Mouse (Mus musculus) liver, embryonic 13.5 days (tissue): Measurements from ENCODE around the gene Ulk4. TPM values are rescaled to one million over a fixed set of nuclear protein-coding genes. Genes with fewer than 3 reads are reported as not detected.

Experiments used
- ATAC-seq: fragments of 200-750 bp; cut with Nextera tagmentation; 2 replicates; pipeline ENCODE4 v1.8.0; 2017; ENCODE audit warnings: low read depth, mild to moderate bottlenecking, moderate number of reproducible peaks, moderate library complexity
- DNase-seq: peaks from one replicate; pipeline ENCODE4 v3.0.0; 2022
- H3K27ac ChIP-seq: fragments of 300-500 bp; sonication (generic); 2 replicates; pipeline ENCODE4 v1.5.1; 2015; ENCODE audit warnings: moderate library complexity, mild to moderate bottlenecking, inconsistent platforms
- H3K27me3 ChIP-seq: fragments of 300-500 bp; sonication (generic); 2 replicates; pipeline ENCODE4 v1.6.1; 2015; ENCODE audit warnings: mild to moderate bottlenecking, inconsistent platforms
- H3K36me3 ChIP-seq: fragments of 300-500 bp; sonication (generic); 2 replicates; pipeline ENCODE4 v1.6.1; 2015; ENCODE audit warnings: mild to moderate bottlenecking, inconsistent platforms
- H3K4me1 ChIP-seq: fragments of 300-500 bp; sonication (generic); replicated peaks from 2 replicates; pipeline ENCODE4 v1.6.1; 2015; ENCODE audit warnings: inconsistent platforms
- H3K4me2 ChIP-seq: fragments of 300-500 bp; sonication (generic); 2 replicates; pipeline ENCODE4 v1.6.1; 2015; ENCODE audit warnings: inconsistent platforms, mild to moderate bottlenecking, moderate library complexity
- H3K4me3 ChIP-seq: fragments of 300-500 bp; sonication (generic); replicated peaks from 2 replicates; pipeline ENCODE4 v1.5.1; 2015; ENCODE audit warnings: mild to moderate bottlenecking, inconsistent platforms
- H3K9ac ChIP-seq: fragments of 300-500 bp; sonication (generic); 2 replicates; pipeline ENCODE4 v1.6.1; 2015; ENCODE audit warnings: mild to moderate bottlenecking, inconsistent platforms
- H3K9me3 ChIP-seq: fragments of 300-500 bp; sonication (generic); replicated peaks from 2 replicates; pipeline ENCODE4 v1.6.1; 2016; ENCODE audit warnings: inconsistent platforms
- WGBS: fragments of 180-500 bp; shearing (Covaris S2); methylation state at CpG from one replicate; pipeline ENCODE4 v1.1.7; 2015; ENCODE audit not compliant: insufficient replicate concordance; 5-methylcytosine and 5-hydroxymethylcytosine counted together
- polyA plus RNA-seq: library from polyadenylated mRNA; unstranded; fragments of >200 nt; fragmentation: Nextera tagmentation; extraction: Ambion mirVana; gene quantifications from 2 replicates; pipeline ENCODE4 v1.2.1, GENCODE M21; 2015

Ulk4 gene
- polyA plus RNA-seq, 1 experiment from 2014 or later = 37.0 TPM

DNA sequence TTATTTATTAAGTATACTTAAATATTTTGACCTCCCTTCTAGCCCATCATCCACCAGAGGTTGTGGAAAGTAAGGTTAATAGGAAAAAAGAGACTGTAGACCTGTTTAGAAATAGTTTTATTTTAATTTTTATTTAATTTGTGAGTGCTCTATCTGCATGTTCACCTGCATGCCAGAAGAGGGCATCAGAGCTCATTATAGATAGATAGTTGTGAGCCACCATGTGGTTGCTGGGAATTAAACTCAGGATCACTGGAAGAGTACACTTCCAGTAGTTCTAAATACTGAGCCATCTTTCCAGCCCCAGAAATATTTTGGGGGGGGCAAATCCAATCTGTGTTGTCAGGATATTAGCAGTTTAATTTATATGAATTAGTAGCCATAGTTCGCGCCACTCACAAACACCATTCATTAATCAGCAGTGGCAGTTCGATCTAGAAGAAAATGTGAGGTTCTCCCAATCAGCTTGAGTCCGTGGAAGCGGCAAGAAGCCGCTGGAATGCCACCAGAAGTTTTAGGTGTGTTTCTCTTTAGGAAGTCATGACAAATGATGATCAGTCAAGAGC lies 6.7 kb upstream of the Ulk4 start:
- no peak for DNase-seq
- Histone ChIP-seq H3K27ac (no peak overlapping the region), H3K9me3 (no peaks in the 10 kb centered on the region), H3K4me2 (no peak overlapping the region), H3K36me3 (no peaks in the 10 kb centered on the region), H3K4me3 (no peak overlapping the region), H3K4me1 (peaks cover 28% of the 10 kb centered on the region), H3K27me3 (no peaks in the 10 kb centered on the region), H3K9ac (no peak overlapping the region)
- WGBS = 87% methylated on average over 6 of the region's 6 CpGs
- ATAC-seq = no peak

DNA sequence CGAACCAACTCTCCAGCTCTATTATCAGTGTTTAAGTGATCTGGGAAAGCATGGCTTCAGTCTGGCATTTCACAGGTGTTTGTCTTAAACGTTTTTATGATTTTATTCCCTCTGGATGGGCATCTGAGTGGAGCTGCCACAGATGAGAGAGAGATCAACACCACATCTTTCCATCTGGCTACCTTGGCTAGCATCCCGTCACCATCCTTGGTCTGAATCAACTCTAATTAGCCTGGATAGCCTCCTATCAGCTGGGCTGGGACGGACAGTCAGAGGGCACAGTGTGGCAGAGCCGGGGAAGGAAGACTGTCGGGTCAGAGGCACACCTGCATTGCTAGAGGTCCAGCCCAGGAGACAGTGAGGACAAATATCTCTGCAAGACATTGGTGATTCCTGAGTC lies 4.9 kb upstream of the Ulk4 start:
- Histone ChIP-seq H3K4me1 (peaks cover 32% of the 10 kb centered on the region), H3K27me3 (no peaks in the 10 kb centered on the region), H3K4me2 (no peak overlapping the region), H3K27ac (no peak overlapping the region), H3K9ac (no peak overlapping the region), H3K4me3 (no peak overlapping the region), H3K36me3 (no peaks in the 10 kb centered on the region), H3K9me3 (no peaks in the 10 kb centered on the region)
- DNase-seq (no peak), ATAC-seq (no peak)
- WGBS = 68% methylated on average over 6 of the region's 6 CpGs

DNA sequence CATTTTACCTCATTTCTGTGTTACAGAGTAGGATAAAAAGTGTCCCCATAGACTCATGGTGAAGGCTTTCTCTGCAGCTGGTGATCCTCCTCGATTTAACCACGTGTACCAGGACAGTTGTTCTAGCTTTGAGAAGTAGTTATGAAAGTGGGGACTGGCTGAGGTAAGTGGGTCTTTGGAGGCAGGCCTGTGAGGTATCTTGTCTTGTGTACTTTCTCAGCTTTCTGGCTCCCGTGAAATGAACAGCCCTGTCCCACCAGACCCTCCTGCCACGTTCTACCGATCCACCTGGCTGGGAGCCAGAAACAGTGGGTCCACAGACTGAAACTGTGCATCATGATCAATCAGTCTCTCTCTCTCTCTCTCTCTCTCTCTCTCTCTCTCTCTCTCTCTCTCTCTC lies 2.2 kb upstream of the Ulk4 start:
- Histone ChIP-seq H3K9ac (no peak overlapping the region), H3K4me2 (no peak overlapping the region), H3K27me3 (no peaks in the 10 kb centered on the region), H3K4me3 (no peak overlapping the region), H3K27ac (no peak overlapping the region), H3K9me3 (no peaks in the 10 kb centered on the region), H3K36me3 (no peaks in the 10 kb centered on the region), H3K4me1 (peaks cover 17% of the 10 kb centered on the region)
- ATAC-seq = no peak
- 81% methylated on average over 5 of the region's 5 CpGs for WGBS
- no peak for DNase-seq

GRCm38 (mm10) chr9:121276745-121277117 lies 266 bp downstream of the Ulk4 start:
- WGBS = 18% methylated on average over 15 of the region's 15 CpGs
- peaks cover 17% of the 10 kb centered on the region for H3K4me1 ChIP-seq
- DNase-seq (no peak), ATAC-seq (no peak)
- H3K36me3 ChIP-seq = no peaks in the 10 kb centered on the region
- peak overlapping the region; percentile 67 for H3K9ac ChIP-seq
- H3K4me2 ChIP-seq = peak overlapping the region; percentile 87
- no peaks in the 10 kb centered on the region for H3K9me3 ChIP-seq
- H3K27ac ChIP-seq = no peak overlapping the region
- peak overlapping the region; percentile 77 for H3K4me3 ChIP-seq
- H3K27me3 ChIP-seq = no peaks in the 10 kb centered on the region

- no peak for ATAC-seq
- H3K9ac ChIP-seq = no peak overlapping the region; the same call in 1 of the 2 replicates
- 48% methylated on average over 4 of the region's 4 CpGs for WGBS
Measured at GRCm38 (mm10) chr9:121271561-121271960, 5.4 kb downstream of the Ulk4 start.

DNA sequence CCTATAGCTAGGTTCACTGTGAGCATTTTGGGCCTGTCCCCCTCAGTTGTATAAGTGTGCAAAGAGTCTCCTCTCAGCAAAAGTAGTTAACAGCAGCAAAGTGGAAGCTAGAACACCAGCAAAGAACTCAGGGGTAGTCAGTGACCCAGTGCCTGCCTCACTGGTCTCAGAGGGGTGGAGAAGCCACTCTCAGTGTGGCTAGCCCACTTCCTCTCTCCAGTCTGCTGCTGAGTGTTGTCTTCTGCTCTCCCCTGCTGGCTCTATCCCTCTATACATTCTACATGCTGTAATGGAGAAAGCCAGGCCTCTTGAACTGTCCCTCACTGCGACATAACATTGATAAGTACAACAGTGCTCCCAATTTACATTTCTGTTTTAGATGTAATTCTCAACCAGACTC lies 5.8 kb downstream of the Ulk4 start:
- no peaks in the 10 kb centered on the region for H3K9me3 ChIP-seq
- H3K4me3 ChIP-seq = no peak overlapping the region
- no peak overlapping the region for H3K27ac ChIP-seq
- H3K9ac ChIP-seq = no peak overlapping the region; the same call in 1 of the 2 replicates
- no peak overlapping the region for H3K4me2 ChIP-seq
- H3K27me3 ChIP-seq = no peaks in the 10 kb centered on the region
- no peaks in the 10 kb centered on the region for H3K36me3 ChIP-seq
- WGBS = 70% methylated on average over 1 of the region's 1 CpGs
- no peaks in the 10 kb centered on the region for H3K4me1 ChIP-seq
- ATAC-seq = no peak
- DNase-seq = no peak

More at GRCm38 (mm10) chr9:121271561-121271960, 5.4 kb downstream of the Ulk4 start:
- Histone ChIP-seq H3K4me1 (peaks cover 2% of the 10 kb centered on the region), H3K27ac (no peak overlapping the region), H3K36me3 (no peaks in the 10 kb centered on the region), H3K9me3 (no peaks in the 10 kb centered on the region), H3K4me2 (no peak overlapping the region), H3K27me3 (no peaks in the 10 kb centered on the region), H3K4me3 (no peak overlapping the region)
- no peak for DNase-seq

DNA sequence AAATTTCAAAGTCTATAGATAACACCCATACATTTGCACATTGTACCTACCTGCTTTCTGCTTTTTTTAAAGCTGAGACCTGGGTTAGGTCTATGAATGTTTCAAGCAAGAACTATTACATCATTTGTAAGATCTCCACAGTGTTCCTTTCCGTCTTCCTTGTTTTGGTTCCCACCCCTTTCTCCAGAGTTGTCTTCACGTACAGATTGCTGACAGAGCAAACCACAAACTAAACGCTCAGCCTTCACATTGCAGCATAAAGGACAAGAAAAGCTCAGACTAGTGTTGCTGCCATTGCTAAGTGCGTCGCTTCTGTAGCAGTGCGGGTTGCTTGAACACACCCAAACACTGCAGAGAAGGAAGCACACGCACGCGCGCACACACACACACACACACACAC lies 11.7 kb downstream of the Ulk4 start:
- no peaks in the 10 kb centered on the region for H3K9me3 ChIP-seq
- 47% methylated on average over 10 of the region's 10 CpGs for WGBS
- ATAC-seq (no peak), DNase-seq (no peak)
- H3K4me2 ChIP-seq = no peak overlapping the region
- no peaks in the 10 kb centered on the region for H3K36me3 ChIP-seq
- no peaks in the 10 kb centered on the region for H3K4me1 ChIP-seq
- no peak overlapping the region for H3K4me3 ChIP-seq
- H3K27ac ChIP-seq = no peak overlapping the region
- H3K9ac ChIP-seq = no peak overlapping the region
- H3K27me3 ChIP-seq = no peaks in the 10 kb centered on the region

DNA sequence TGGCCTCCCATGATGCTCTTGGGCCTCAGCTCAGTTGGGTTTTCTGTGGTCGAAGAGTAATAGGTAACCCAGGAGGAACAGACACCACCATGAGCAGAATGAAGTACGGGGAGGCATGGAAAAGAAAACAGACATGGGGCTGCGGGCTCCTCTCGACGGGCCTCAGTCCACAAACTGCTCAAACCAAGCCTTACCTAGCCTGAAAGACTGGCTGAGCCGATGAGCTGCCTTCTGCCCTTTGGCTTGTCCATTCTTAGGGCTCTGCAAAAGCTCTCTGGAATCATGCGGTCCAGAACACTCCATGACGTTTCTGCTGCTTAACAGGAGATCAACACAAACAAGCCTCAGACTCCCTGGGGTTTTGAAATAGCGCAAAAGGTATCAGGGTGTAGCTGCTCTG lies 19.9 kb downstream of the Ulk4 start:
- Histone ChIP-seq H3K4me2 (no peak overlapping the region), H3K27ac (no peak overlapping the region), H3K9me3 (no peaks in the 10 kb centered on the region), H3K4me1 (no peaks in the 10 kb centered on the region), H3K4me3 (no peak overlapping the region), H3K9ac (no peak overlapping the region), H3K27me3 (no peaks in the 10 kb centered on the region), H3K36me3 (no peaks in the 10 kb centered on the region)
- ATAC-seq (no peak), DNase-seq (no peak)
- 63% methylated on average over 9 of the region's 9 CpGs for WGBS

DNA sequence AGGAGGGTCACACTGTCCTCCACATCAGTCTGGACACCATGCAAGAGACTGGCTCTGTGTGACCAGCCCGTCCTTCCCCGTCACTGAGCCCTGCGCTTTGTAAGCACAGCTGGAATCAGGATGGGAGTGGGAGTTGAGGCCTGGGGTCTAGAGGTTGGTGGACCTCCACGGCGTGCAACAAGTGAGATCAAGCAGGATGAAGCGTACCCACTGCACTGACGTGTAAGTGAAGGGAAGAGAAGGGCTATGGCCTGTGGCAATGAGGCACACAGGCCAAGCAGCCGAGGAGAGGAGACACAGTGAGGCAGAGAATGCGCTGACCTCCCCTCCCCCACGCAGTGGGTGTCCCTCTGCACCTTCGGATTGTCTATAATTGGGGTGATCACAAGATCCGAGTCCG lies 22.2 kb downstream of the Ulk4 start:
- 79% methylated on average over 13 of the region's 13 CpGs for WGBS
- H3K27ac ChIP-seq = no peak overlapping the region
- DNase-seq (no peak), ATAC-seq (no peak)
- H3K36me3 ChIP-seq = no peaks in the 10 kb centered on the region
- H3K9me3 ChIP-seq = no peaks in the 10 kb centered on the region
- H3K9ac ChIP-seq = no peak overlapping the region
- no peaks in the 10 kb centered on the region for H3K4me1 ChIP-seq
- no peak overlapping the region for H3K4me3 ChIP-seq
- H3K4me2 ChIP-seq = no peak overlapping the region
- H3K27me3 ChIP-seq = no peaks in the 10 kb centered on the region

GRCm38 (mm10) chr9:121253983-121254382 lies 23.0 kb downstream of the Ulk4 start:
- Histone ChIP-seq H3K4me2 (no peak overlapping the region), H3K4me1 (no peaks in the 10 kb centered on the region), H3K4me3 (no peak overlapping the region), H3K27me3 (no peaks in the 10 kb centered on the region), H3K9me3 (no peaks in the 10 kb centered on the region), H3K27ac (no peak overlapping the region), H3K36me3 (no peaks in the 10 kb centered on the region), H3K9ac (no peak overlapping the region)
- DNase-seq (no peak), ATAC-seq (no peak)
- 55% methylated on average over 2 of the region's 2 CpGs for WGBS

DNA sequence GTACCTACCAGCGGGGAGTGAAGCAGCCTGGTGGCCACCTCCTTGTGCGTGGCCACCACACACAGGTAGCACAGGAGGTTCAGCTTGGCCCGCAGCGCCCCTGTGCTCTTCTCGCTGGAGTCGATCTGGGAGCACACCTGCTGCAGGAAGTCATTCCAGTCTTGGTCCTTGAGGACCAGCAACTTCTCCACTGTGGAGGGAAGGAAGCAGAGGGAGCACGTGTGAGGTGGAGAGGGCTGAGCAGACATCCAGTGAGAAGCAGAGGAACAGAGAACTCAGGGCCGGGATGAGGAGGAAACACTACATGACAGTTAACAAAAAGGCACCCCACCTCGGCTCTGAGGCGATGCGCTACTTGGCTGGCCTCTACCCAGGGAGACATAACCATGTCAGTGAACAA lies 26.1 kb downstream of the Ulk4 start:
- no peak overlapping the region for H3K9ac ChIP-seq
- no peak overlapping the region for H3K4me3 ChIP-seq
- DNase-seq = no peak
- no peak for ATAC-seq
- H3K4me1 ChIP-seq = no peaks in the 10 kb centered on the region
- H3K36me3 ChIP-seq = no peaks in the 10 kb centered on the region
- no peaks in the 10 kb centered on the region for H3K27me3 ChIP-seq
- H3K27ac ChIP-seq = no peak overlapping the region
- no peaks in the 10 kb centered on the region for H3K9me3 ChIP-seq
- WGBS = 78% methylated on average over 11 of the region's 11 CpGs
- H3K4me2 ChIP-seq = no peak overlapping the region

- Histone ChIP-seq H3K9me3 (no peaks in the 10 kb centered on the region), H3K36me3 (no peaks in the 10 kb centered on the region), H3K9ac (no peak overlapping the region), H3K4me1 (no peaks in the 10 kb centered on the region), H3K4me2 (no peak overlapping the region), H3K4me3 (no peak overlapping the region), H3K27ac (no peak overlapping the region), H3K27me3 (no peaks in the 10 kb centered on the region)
- ATAC-seq (no peak), DNase-seq (no peak)
- WGBS = 22% methylated on average over 14 of the region's 14 CpGs
Measured at GRCm38 (mm10) chr9:121249805-121250204, 27.2 kb downstream of the Ulk4 start.
